Mouse (Mus musculus) neural tube, embryonic 13.5 days (tissue): ENCODE data around the gene Kcng3. TPM values are rescaled to one million over a fixed set of nuclear protein-coding genes. Genes with fewer than 3 reads are reported as not detected.

Experiments
- ATAC-seq: fragments of 200-750 bp; cut with Nextera tagmentation; 2 replicates; pipeline ENCODE4 v1.8.0; 2017; ENCODE audit warnings: low read depth, mild to moderate bottlenecking, moderate TSS enrichment, moderate library complexity
- H3K27ac ChIP-seq: fragments of 300-500 bp; sonication (generic); replicated peaks from 2 replicates; pipeline ENCODE4 v1.5.1; 2015; ENCODE audit warnings: moderate library complexity, mild to moderate bottlenecking, inconsistent platforms
- H3K27me3 ChIP-seq: fragments of 300-500 bp; sonication (generic); 2 replicates; pipeline ENCODE4 v1.6.1; 2015; ENCODE audit warnings: mild to moderate bottlenecking, inconsistent platforms
- H3K36me3 ChIP-seq: fragments of 300-500 bp; sonication (generic); 2 replicates; pipeline ENCODE4 v1.6.1; 2015; ENCODE audit warnings: mild to moderate bottlenecking, inconsistent platforms
- H3K4me1 ChIP-seq: fragments of 300-500 bp; sonication (generic); replicated peaks from 2 replicates; pipeline ENCODE4 v1.6.1; 2015; ENCODE audit warnings: inconsistent platforms
- H3K4me2 ChIP-seq: fragments of 300-500 bp; sonication (generic); 2 replicates; pipeline ENCODE4 v1.6.1; 2015; ENCODE audit warnings: inconsistent platforms, mild to moderate bottlenecking, moderate library complexity
- H3K4me3 ChIP-seq: fragments of 300-500 bp; sonication (generic); 2 replicates; pipeline ENCODE4 v1.5.1; 2015; ENCODE audit warnings: mild to moderate bottlenecking, inconsistent platforms
- H3K9ac ChIP-seq: fragments of 300-500 bp; sonication (generic); 2 replicates; pipeline ENCODE4 v1.6.1; 2015; ENCODE audit warnings: moderate library complexity, mild to moderate bottlenecking, inconsistent platforms
- H3K9me3 ChIP-seq: fragments of 300-500 bp; sonication (generic); 2 replicates; pipeline ENCODE4 v1.6.1; 2016; ENCODE audit warnings: inconsistent platforms
- WGBS: fragments of 180-500 bp; shearing (Covaris S2); methylation state at CpG from one replicate; pipeline ENCODE4 v1.1.7; 2015; 5-methylcytosine and 5-hydroxymethylcytosine counted together
- polyA plus RNA-seq: library from polyadenylated mRNA; unstranded; fragments of >200 nt; fragmentation: Nextera tagmentation; extraction: Ambion mirVana; gene quantifications from 2 replicates; pipeline ENCODE4 v1.2.1, GENCODE M21; 2015

Gene Kcng3
- polyA plus RNA-seq, 1 experiment from 2014 or later: not detected

DNA sequence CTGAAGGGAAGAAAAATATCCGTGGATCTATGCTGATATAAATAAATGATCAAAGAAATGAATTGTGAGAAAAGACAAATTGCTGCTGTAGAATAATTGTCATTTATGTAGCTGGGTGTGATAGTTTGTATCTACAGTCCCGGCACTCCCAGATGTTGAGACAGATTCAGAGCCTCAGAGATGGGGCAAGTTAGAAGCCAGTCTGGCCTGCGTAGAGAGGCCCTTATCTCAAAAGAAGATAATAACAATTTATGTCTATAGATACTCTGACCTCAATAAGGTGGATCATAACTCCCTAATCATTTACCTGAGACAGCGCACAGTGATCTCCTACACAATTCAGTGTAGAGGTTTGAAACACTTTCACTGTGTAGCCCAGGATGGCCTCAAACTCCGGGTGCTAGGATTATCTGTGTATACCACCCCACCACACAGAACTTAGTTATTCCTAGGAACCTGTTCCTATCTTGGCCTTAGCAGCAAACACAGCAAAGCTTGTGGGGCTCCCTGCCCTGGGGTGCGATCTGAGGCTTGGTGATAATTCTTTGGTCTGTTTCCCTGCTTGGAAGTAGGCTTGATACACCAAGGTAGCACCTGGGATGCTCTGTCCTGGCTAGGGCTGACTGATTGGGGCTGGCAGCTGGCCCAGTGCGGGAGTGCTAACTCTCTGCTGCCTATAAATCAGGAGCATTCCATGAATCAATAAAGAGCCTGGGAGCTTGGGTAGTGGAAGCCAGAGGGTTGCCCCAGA lies 19.4 kb upstream of the Kcng3 start:
- Histone ChIP-seq H3K9me3 (no peaks in the 10 kb centered on the region), H3K27ac (no peak overlapping the region), H3K4me3 (no peak overlapping the region), H3K27me3 (no peaks in the 10 kb centered on the region), H3K9ac (no peak overlapping the region), H3K4me1 (0 out of 2 replicates have a peak, but pooled peaks cover 5% of the 10 kb centered on the region), H3K36me3 (no peaks in the 10 kb centered on the region), H3K4me2 (no peak overlapping the region)
- no peak for ATAC-seq
- WGBS: 74% methylated on average over 7 of the region's 7 CpGs

- Histone ChIP-seq H3K9me3 (no peaks in the 10 kb centered on the region), H3K4me1 (0 out of 2 replicates have a peak, but pooled peaks cover 5% of the 10 kb centered on the region), H3K9ac (no peak overlapping the region), H3K27ac (no peak overlapping the region), H3K27me3 (no peaks in the 10 kb centered on the region), H3K36me3 (no peaks in the 10 kb centered on the region), H3K4me2 (no peak overlapping the region), H3K4me3 (no peak overlapping the region)
- 94% methylated on average over 3 of the region's 3 CpGs for WGBS
- no peak for ATAC-seq
These were observed 18.3 kb upstream of the Kcng3 start for GRCm38 (mm10) chr17:83649986-83650385.

DNA sequence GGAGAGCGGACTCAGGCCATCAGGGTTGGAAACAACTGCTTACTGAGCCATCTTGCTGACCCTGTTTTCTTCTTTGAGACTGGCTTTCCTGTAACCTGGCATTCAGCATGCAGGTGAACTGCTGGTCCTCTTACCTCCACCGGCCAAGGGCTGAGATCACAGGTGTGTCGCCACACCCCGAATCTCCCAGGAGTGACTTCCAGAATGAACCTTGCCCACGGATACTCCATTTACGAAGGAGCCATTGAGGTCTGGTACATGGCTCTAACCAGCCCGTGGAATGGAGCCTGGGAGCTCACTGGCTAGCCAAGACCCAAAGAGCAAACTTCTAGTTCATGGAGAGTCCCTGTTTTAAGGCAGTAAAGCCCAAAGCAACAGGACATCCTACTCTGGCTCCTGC lies 15.7 kb upstream of the Kcng3 start:
- H3K36me3 ChIP-seq: no peaks in the 10 kb centered on the region
- H3K4me3 ChIP-seq: no peak overlapping the region
- H3K4me2 ChIP-seq: no peak overlapping the region
- H3K9me3 ChIP-seq: no peaks in the 10 kb centered on the region
- no peaks in the 10 kb centered on the region for H3K27me3 ChIP-seq
- H3K4me1 ChIP-seq: 0 out of 2 replicates have a peak, but pooled peaks cover 5% of the 10 kb centered on the region
- no peak overlapping the region for H3K9ac ChIP-seq
- 90% methylated on average over 7 of the region's 7 CpGs for WGBS
- H3K27ac ChIP-seq: no peak overlapping the region
- no peak for ATAC-seq

DNA sequence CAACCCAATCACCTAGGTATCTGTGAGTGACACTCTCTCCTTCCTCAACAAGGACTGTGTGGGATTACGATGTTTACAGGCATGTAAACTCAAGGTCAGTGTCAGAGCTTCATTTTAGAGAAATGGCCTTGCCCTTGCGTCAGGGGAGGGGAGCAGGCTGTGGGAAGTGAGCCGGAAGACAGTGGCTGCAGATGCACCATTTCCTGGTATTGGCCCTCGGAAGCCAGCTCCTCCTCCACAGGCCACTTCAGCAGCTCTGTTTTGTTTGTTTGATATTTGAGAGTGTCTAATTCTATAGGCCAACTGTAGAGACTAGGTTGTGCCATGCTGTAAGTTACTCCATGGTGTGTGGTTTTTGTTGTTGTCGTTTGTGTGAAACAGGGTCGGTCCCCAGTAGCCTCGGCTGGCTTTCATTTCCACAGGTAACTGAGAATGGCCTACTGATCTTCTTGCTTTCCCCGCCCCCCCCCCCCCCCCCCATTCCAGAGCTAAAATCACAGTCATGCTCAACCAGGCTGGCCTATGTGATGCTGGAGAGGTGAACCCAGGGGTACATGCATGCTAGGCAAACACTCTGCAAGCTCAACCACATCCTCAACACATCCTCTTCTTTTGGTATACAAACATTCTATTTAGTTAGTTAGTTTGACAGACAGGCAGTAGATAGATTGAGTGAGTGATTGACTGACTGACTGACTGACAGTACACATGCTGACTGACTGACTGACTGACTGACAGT lies 14.9 kb upstream of the Kcng3 start:
- H3K4me3 ChIP-seq: no peak overlapping the region
- no peak overlapping the region for H3K4me2 ChIP-seq
- no peak overlapping the region for H3K27ac ChIP-seq
- no peak for ATAC-seq
- no peaks in the 10 kb centered on the region for H3K27me3 ChIP-seq
- H3K4me1 ChIP-seq: 0 out of 2 replicates have a peak, but pooled peaks cover 5% of the 10 kb centered on the region
- no peaks in the 10 kb centered on the region for H3K36me3 ChIP-seq
- 82% methylated on average over 8 of the region's 8 CpGs for WGBS
- H3K9me3 ChIP-seq: no peaks in the 10 kb centered on the region
- H3K9ac ChIP-seq: no peak overlapping the region

DNA sequence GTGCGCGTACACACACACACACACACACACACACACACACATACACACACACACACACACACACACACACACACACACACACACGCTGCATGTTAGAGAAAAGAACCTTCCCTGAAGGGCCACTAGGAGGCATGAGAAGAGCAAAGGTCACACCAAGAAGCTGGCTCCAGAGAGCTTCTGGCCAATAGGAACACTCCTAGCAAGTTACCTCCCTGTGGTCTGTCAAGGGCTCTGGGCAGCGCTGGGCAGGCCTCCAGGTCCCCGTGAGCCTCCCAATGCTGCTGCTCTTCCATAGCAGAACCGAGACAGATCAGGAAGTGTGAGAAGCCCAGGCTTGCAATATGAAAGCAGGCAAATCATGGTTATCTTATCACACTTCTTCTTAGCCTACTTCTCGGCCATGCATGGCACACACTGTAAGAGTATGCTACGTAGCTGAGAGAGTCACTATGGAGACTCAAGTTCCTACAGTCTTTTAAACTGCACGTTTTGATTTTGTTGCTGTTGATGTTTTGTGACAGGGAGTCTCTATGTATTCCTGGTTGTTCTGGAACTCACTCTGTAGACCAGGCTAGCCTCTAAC lies 13.6 kb upstream of the Kcng3 start:
- no peaks in the 10 kb centered on the region for H3K36me3 ChIP-seq
- H3K4me3 ChIP-seq: no peak overlapping the region
- no peaks in the 10 kb centered on the region for H3K9me3 ChIP-seq
- no peak overlapping the region for H3K4me2 ChIP-seq
- 61% methylated on average over 9 of the region's 9 CpGs for WGBS
- H3K27me3 ChIP-seq: no peaks in the 10 kb centered on the region
- H3K4me1 ChIP-seq: no peaks in the 10 kb centered on the region
- no peak overlapping the region for H3K9ac ChIP-seq
- H3K27ac ChIP-seq: no peak overlapping the region
- ATAC-seq: no peak

GRCm38 (mm10) chr17:83637393-83637792 lies 5.7 kb upstream of the Kcng3 start:
- 69% methylated on average over 2 of the region's 2 CpGs for WGBS
- H3K4me2 ChIP-seq: no peak overlapping the region
- no peak overlapping the region for H3K4me3 ChIP-seq
- H3K9me3 ChIP-seq: no peaks in the 10 kb centered on the region
- no peak overlapping the region for H3K9ac ChIP-seq
- ATAC-seq: no peak
- no peak overlapping the region for H3K27ac ChIP-seq
- peaks cover 13% of the 10 kb centered on the region for H3K27me3 ChIP-seq
- H3K36me3 ChIP-seq: no peaks in the 10 kb centered on the region
- peaks cover 12% of the 10 kb centered on the region for H3K4me1 ChIP-seq

- Histone ChIP-seq H3K27ac (no peak overlapping the region), H3K4me3 (no peak overlapping the region), H3K9ac (no peak overlapping the region), H3K9me3 (no peaks in the 10 kb centered on the region), H3K4me1 (peaks cover 22% of the 10 kb centered on the region), H3K36me3 (no peaks in the 10 kb centered on the region), H3K4me2 (no peak overlapping the region), H3K27me3 (peaks cover 23% of the 10 kb centered on the region)
- 84% methylated on average over 7 of the region's 7 CpGs for WGBS
- ATAC-seq: no peak
These were observed 4.7 kb upstream of the Kcng3 start for GRCm38 (mm10) chr17:83636443-83636842.

GRCm38 (mm10) chr17:83632653-83633570 lies 1.2 kb upstream of the Kcng3 start:
- H3K27me3 ChIP-seq: peaks cover 58% of the 10 kb centered on the region

DNA sequence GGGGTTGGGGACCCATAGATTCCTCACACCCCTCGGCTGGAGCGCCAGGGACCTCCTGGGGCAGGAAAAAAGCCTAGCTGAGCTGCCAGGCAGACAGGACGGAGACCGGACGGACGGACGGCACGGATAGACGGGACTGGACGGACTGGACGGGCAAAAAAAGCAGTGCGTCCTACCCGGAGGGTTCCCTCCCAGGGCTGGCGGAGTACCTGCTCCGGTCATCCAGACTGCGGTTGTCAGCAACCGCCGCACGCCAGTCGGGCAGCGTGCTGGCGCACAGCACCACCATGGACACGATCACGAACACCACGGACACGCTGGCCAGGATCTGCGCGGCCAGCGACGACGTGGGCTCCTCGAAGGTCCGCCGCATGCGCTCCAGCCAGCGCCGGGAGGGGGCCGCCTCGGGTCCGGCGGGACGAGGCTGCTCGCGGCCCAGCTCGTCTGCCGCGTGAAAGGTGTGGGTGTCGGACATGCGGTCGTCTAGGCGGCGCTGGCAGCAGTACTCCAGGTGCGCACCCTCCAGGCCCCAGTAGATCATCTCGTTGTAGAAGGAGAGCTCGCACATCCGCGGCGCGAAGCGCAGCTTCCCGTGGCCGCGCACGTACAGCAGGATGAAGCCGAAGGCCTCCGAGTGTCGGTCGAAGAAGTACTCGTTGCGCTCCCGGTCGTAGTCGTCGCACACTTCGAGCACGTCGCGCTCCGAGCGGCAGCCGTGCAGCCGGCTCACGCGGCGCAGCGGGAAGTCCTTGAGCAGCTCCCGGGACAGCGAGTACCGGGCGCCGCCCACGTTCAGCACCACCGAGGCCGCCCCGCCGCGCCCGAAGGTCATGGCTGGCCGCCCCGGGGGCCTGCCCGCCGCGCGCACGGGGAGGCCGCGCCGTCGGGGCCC lies 662 bp downstream of the Kcng3 start:
- Histone ChIP-seq H3K27me3 (peaks cover 72% of the 10 kb centered on the region), H3K4me1 (peaks cover 31% of the 10 kb centered on the region), H3K9ac (peak overlapping the region; percentile 72), H3K36me3 (no peaks in the 10 kb centered on the region), H3K27ac (no peak overlapping the region), H3K4me3 (peak overlapping the region; percentile 56), H3K9me3 (no peaks in the 10 kb centered on the region), H3K4me2 (peak overlapping the region; percentile 86)
- 0 out of 2 replicates have a peak, but pooled peaks have one; percentile 32 for ATAC-seq
- WGBS: 3% methylated on average over 106 of the region's 109 CpGs

More at GRCm38 (mm10) chr17:83632653-83633570, 1.2 kb upstream of the Kcng3 start:
- WGBS: 3% methylated on average over 24 of the region's 24 CpGs
- H3K4me1 ChIP-seq: peaks cover 31% of the 10 kb centered on the region
- peak overlapping the region; percentile 86 for H3K4me2 ChIP-seq
- H3K27ac ChIP-seq: no peak overlapping the region
- H3K9ac ChIP-seq: peak overlapping the region; percentile 72
- no peaks in the 10 kb centered on the region for H3K36me3 ChIP-seq
- peak overlapping the region; percentile 56 for H3K4me3 ChIP-seq
- ATAC-seq: peak; percentile 34
- H3K9me3 ChIP-seq: no peaks in the 10 kb centered on the region

DNA sequence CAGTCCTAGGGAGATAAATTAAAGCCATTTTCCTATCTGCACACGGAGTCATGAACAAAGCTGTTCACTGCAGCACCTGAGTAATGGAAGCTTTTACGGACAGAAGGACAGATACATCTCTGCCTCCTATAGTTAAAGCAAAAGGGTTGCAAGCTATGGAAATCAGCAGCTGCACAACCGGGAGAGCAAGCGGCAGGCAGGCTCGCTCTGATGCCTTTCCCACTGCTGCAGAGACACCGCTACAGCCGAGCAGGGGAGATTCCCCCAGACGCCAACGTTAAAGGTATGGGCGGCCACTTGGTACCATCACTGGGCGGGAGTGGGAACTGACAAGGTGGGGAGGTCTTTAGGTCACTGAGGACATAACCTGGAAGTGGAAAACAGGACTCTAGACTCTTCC lies 17.8 kb downstream of the Kcng3 start:
- ATAC-seq: peak; percentile 53; the same call in 1 of the 2 replicates
- peak overlapping the region; percentile 44 for H3K9ac ChIP-seq
- H3K9me3 ChIP-seq: no peaks in the 10 kb centered on the region
- H3K36me3 ChIP-seq: no peaks in the 10 kb centered on the region
- WGBS: 32% methylated on average over 11 of the region's 11 CpGs
- H3K27me3 ChIP-seq: no peaks in the 10 kb centered on the region
- H3K4me1 ChIP-seq: 0 out of 2 replicates have a peak, but pooled peaks cover 4% of the 10 kb centered on the region
- peak overlapping the region; percentile 59 for H3K27ac ChIP-seq
- peak overlapping the region; percentile 43 for H3K4me2 ChIP-seq
- peak overlapping the region; percentile 20; the same call in 1 of the 2 replicates for H3K4me3 ChIP-seq
